Mouse (Mus musculus) CH12.LX (cell line): ENCODE measurements at regions not wholly inside any gene's neighbourhood (a gene's known extent, or its start where the extent isn't known, plus 50 kb on each side); places are given as distances from the start of the nearest gene placed in this dataset.

Experiments
- CHD1 ChIP-seq: IDR thresholded peaks from 2 replicates; pipeline ENCODE4 v1.6.1; 2012; ENCODE audit warnings: low read depth, low read length, improper control_type of control experiment, inconsistent platforms
- CTCF ChIP-seq, 2 experiments: IDR thresholded peaks in 1 of 2; conservative IDR thresholded peaks in 1 of 2; 2 replicates each; pipeline ENCODE4 v1.5.1; 2011 to 2012; ENCODE audit warnings: low read depth in 2 of 2, low read length in 2 of 2, improper control_type of control experiment in 1 of 2, inconsistent platforms in 1 of 2, mild to moderate bottlenecking in 1 of 2, moderate library complexity in 1 of 2
- E2F4 ChIP-seq: IDR thresholded peaks from 2 replicates; pipeline ENCODE4 v1.6.1; 2011; ENCODE audit warnings: low read depth, low read length, improper control_type of control experiment; ENCODE audit not compliant: insufficient replicate concordance
- EP300 ChIP-seq: IDR thresholded peaks from 2 replicates; pipeline ENCODE4 v1.6.1; 2011; ENCODE audit warnings: low read length, improper control_type of control experiment
- HCFC1 ChIP-seq: IDR thresholded peaks from 2 replicates; pipeline ENCODE4 v1.6.1; 2012; ENCODE audit warnings: low read depth, mild to moderate bottlenecking, inconsistent platforms, low read length, improper control_type of control experiment
- JUND ChIP-seq: conservative IDR thresholded peaks from 2 replicates; pipeline ENCODE4 v1.6.1; 2011; ENCODE audit warnings: low read depth, low read length, improper control_type of control experiment
- MAX ChIP-seq: IDR thresholded peaks from 2 replicates; pipeline ENCODE4 v1.6.1; 2011; ENCODE audit warnings: low read length, improper control_type of control experiment
- MXI1 ChIP-seq: IDR thresholded peaks from 2 replicates; pipeline ENCODE4 v1.6.1; 2011; ENCODE audit warnings: mild to moderate bottlenecking, low read depth, low read length, improper control_type of control experiment
- MYC ChIP-seq: IDR thresholded peaks from 2 replicates; pipeline ENCODE4 v1.6.1; 2011; ENCODE audit warnings: low read depth, mild to moderate bottlenecking, improper control_type of control experiment, low read length
- NRF1 ChIP-seq: IDR thresholded peaks from 2 replicates; pipeline ENCODE4 v1.6.1; 2014; ENCODE audit warnings: low read depth, mild to moderate bottlenecking, inconsistent platforms, low read length, improper control_type of control experiment, moderate library complexity
- POLR2A ChIP-seq: IDR thresholded peaks from 2 replicates; pipeline ENCODE4 v1.6.1; 2011; ENCODE audit warnings: low read depth, mild to moderate bottlenecking, improper control_type of control experiment, low read length
- RAD21 ChIP-seq: IDR thresholded peaks from 2 replicates; pipeline ENCODE4 v1.6.1; 2011; ENCODE audit warnings: low read depth, mild to moderate bottlenecking, low read length, improper control_type of control experiment, moderate library complexity
- USF1 ChIP-seq: IDR thresholded peaks from 2 replicates; pipeline ENCODE4 v1.6.1; 2014; ENCODE audit warnings: low read depth, mild to moderate bottlenecking, inconsistent platforms, low read length, improper control_type of control experiment
- ZNF384 ChIP-seq: IDR thresholded peaks from 2 replicates; pipeline ENCODE4 v1.6.1; 2012; ENCODE audit warnings: low read depth, low read length, improper control_type of control experiment, inconsistent platforms

DNA sequence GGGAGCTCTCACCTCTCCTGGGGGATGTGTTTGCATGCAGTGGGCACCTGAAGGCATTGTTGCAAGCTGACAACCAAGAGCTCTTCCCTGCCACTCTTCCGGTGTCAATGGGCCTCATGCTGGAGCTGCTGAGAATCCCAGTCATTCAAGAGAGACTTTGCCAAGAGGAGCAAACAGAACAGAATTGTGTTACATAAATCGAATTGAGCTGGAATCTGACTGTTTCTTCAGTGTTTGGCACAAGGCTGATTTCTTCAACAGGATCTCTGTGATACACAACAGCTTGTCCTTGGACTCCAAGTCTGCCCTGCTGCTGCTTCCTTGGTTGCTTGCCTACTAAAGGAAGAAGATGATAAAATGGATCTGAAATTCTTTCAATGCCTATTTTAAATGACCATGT lies 647.8 kb upstream of the Arrdc4 start:
- TF ChIP-seq NRF1: no peak
- TF ChIP-seq MYC: no peak
- no peak for TF ChIP-seq CTCF (conservative IDR thresholded peaks at IDR 0.05 in 1 of 2, IDR thresholded peaks at IDR 0.05 in 1 of 2; ENCODE audit: low read depth in 2 of 2, low read length in 2 of 2)
- no peak for TF ChIP-seq USF1
- TF ChIP-seq JUND: no peak
- no peak for TF ChIP-seq POLR2A
- TF ChIP-seq CHD1: no peak
- TF ChIP-seq MAX: no peak
- no peak for TF ChIP-seq EP300
- TF ChIP-seq HCFC1: no peak
- no peak for TF ChIP-seq MXI1
- no peak for TF ChIP-seq E2F4
- no peak for TF ChIP-seq ZNF384
- no peak for TF ChIP-seq RAD21
